Mouse (Mus musculus) forebrain, embryonic 10.5 days (tissue): ENCODE results near the gene Cela3b. TPM values are rescaled to one million over a fixed set of nuclear protein-coding genes. Genes with fewer than 3 reads are reported as not detected.

Experiments used
- DNase-seq: peaks from one replicate; pipeline ENCODE4 v3.0.0-alpha.2; 2017; ENCODE audit warnings: low spot score; ENCODE audit errors: extremely low spot score
- H3K27ac ChIP-seq: fragments of 300-500 bp; sonication (generic); 2 replicates; pipeline ENCODE4 v1.5.1; 2016; ENCODE audit warnings: mild to moderate bottlenecking
- H3K27me3 ChIP-seq: fragments of 300-500 bp; sonication (generic); 2 replicates; pipeline ENCODE4 v1.6.1; 2016; ENCODE audit warnings: mild to moderate bottlenecking; ENCODE audit not compliant: poor library complexity, severe bottlenecking
- H3K36me3 ChIP-seq: fragments of 300-500 bp; sonication (generic); replicated peaks from 2 replicates; pipeline ENCODE4 v1.6.1; 2016; ENCODE audit warnings: mild to moderate bottlenecking, moderate library complexity
- H3K4me1 ChIP-seq: fragments of 300-500 bp; sonication (generic); 2 replicates; pipeline ENCODE4 v1.6.1; 2016
- H3K4me3 ChIP-seq: fragments of 300-500 bp; sonication (generic); 2 replicates; pipeline ENCODE4 v1.5.1; 2016; ENCODE audit warnings: mild to moderate bottlenecking, moderate library complexity
- H3K9me3 ChIP-seq: fragments of 300-500 bp; sonication (generic); 2 replicates; pipeline ENCODE4 v1.6.1; 2016; ENCODE audit warnings: mild to moderate bottlenecking, moderate library complexity
- WGBS: fragments of 180-500 bp; shearing (Covaris S2); methylation state at CpG from one replicate; pipeline ENCODE4 v1.1.7; 2016; 5-methylcytosine and 5-hydroxymethylcytosine counted together
- polyA plus RNA-seq: library from polyadenylated mRNA; unstranded; fragments of >200 nt; fragmentation: Nextera tagmentation; extraction: Ambion mirVana; gene quantifications from 2 replicates; pipeline ENCODE4 v1.2.1, GENCODE M21; 2016

Cela3b gene
- polyA plus RNA-seq, 1 experiment from 2014 or later: not detected

DNA sequence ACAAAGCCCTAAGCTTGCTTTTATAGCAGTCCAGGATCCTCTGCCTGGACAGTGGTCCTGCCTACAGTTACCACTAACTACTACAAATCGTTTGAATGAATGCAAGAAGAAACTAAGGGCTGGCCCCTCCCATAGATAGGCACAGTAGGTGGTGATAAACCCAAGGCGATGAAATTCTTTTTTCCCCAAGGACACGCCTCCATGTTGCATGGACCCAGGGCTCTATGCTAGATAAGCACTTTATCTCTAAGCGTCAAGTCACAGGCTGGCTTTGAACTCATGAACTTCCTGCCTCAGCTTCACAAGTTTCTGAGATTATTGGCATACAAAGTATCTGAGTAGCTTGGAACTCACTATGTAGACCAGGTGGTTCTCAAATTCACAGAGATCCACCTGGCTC lies 27.0 kb upstream of the Cela3b start:
- H3K4me1 ChIP-seq: peaks cover 26% of the 10 kb centered on the region
- H3K9me3 ChIP-seq: no peaks in the 10 kb centered on the region
- H3K4me3 ChIP-seq: no peak overlapping the region
- DNase-seq: no peak
- H3K27me3 ChIP-seq: no peaks in the 10 kb centered on the region
- 83% methylated on average over 4 of the region's 4 CpGs for WGBS
- H3K36me3 ChIP-seq: no peaks in the 10 kb centered on the region
- H3K27ac ChIP-seq: no peak overlapping the region

DNA sequence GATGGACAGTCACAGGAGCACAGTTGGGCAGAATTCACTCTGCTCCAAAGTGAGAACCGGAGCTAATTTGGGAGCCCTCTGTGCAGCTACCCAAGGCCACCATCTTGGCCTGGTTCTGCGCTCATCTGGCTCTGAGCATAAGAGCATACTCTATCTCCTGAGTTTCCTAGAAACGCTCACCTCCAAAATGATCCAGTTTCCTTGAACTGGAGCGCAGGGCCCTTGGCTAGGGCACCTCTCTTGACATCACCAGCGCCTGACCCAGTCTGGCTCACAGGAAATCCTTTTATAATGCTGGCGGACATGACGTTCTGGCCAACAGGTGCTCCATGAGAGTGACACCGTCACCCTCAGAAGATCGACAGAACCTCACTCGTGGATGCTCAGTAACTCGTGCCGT lies 26.2 kb upstream of the Cela3b start:
- Histone ChIP-seq H3K9me3 (no peaks in the 10 kb centered on the region), H3K36me3 (no peaks in the 10 kb centered on the region), H3K4me1 (peaks cover 26% of the 10 kb centered on the region), H3K27ac (no peak overlapping the region), H3K27me3 (no peaks in the 10 kb centered on the region), H3K4me3 (no peak overlapping the region)
- 92% methylated on average over 12 of the region's 12 CpGs for WGBS
- no peak for DNase-seq

DNA sequence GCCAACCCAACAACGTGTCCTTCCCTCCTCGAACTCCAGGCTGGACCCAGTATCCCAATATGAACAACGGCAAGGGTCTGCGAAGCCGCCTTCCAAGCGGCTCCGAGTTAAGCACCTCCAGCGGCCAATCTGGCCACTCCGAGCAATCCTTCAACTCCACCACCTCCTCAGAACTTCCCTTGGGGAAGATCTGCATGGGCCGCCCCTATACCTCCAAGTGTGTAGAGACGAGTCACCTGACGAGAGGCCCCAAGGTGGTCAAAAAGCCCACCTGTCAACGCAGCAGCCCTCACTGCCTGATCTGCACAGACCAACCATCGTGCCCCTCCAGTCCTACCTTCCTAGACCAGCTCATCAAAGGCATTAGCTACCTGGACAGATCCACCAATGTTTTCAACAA lies 24.2 kb upstream of the Cela3b start:
- no peak overlapping the region for H3K4me3 ChIP-seq
- WGBS: 89% methylated on average over 14 of the region's 14 CpGs
- H3K27ac ChIP-seq: no peak overlapping the region
- no peaks in the 10 kb centered on the region for H3K27me3 ChIP-seq
- no peaks in the 10 kb centered on the region for H3K9me3 ChIP-seq
- no peak for DNase-seq
- H3K4me1 ChIP-seq: peaks cover 18% of the 10 kb centered on the region
- no peaks in the 10 kb centered on the region for H3K36me3 ChIP-seq

DNA sequence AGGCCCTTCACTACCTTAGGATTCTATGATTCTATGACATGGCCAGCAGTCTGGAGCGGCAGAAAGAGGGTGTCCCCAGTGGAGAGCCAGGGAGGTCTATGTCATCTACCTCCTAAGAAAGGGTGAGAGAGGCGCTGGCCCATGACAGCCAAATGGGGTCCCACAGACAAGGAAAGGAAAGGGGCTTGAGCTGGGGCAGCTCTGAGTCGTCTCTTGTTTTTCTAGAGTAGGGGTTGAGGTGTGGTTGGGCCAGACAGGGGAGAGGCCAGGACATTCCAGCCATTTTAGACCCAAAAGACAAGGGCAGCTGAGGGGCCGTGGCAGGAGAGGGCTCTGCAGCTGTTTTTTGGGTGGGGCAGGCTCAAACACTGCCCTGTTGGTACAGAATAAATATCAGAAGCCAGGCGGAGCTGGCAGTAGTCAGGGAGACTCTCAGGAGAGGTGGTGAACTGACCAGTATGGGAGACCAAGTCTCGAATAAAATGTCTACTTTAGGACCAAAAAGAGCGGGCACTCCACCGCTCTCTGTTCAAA lies 23.0 kb upstream of the Cela3b start, which contains the start of gene 1700013G24Rik:
Gene 1700013G24Rik, plus strand, starts transcription at position 51 of the 534 bp plus-strand sequence.
- no peaks in the 10 kb centered on the region for H3K27me3 ChIP-seq
- WGBS: 87% methylated on average over 8 of the region's 8 CpGs
- H3K36me3 ChIP-seq: no peaks in the 10 kb centered on the region
- H3K9me3 ChIP-seq: no peaks in the 10 kb centered on the region
- DNase-seq: no peak
- no peak within 1 kb of the TSS for H3K4me3 ChIP-seq
- H3K4me1 ChIP-seq: peaks cover 21% of the 10 kb centered on the region
- 0 out of 2 replicates have a peak within 1 kb of the TSS, but pooled peaks have one; percentile 15 for H3K27ac ChIP-seq

DNA sequence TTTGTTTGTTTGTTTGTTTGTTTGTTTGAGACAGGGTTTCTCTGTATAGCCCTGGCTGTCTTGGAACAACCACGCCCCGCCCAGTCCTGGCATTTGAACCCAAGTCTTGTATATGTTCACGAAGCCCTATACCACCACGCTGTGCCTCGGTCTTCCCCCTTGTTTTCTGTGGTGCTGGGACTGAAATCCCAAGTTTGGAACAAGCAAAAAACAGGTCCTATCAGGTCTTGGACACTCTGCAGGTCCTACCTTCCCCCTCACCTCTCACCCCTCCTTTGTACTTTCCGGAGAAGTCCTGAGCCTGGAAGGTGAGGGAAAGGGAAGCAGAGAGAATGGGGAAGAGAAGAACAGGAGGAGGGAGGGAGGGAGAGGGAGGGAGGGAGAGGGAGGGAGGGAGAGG lies 21.9 kb upstream of the Cela3b start:
- peaks cover 25% of the 10 kb centered on the region for H3K4me1 ChIP-seq
- WGBS: 89% methylated on average over 6 of the region's 6 CpGs
- H3K4me3 ChIP-seq: no peak overlapping the region
- H3K27ac ChIP-seq: no peak overlapping the region
- no peaks in the 10 kb centered on the region for H3K9me3 ChIP-seq
- no peaks in the 10 kb centered on the region for H3K36me3 ChIP-seq
- H3K27me3 ChIP-seq: no peaks in the 10 kb centered on the region
- no peak for DNase-seq

DNA sequence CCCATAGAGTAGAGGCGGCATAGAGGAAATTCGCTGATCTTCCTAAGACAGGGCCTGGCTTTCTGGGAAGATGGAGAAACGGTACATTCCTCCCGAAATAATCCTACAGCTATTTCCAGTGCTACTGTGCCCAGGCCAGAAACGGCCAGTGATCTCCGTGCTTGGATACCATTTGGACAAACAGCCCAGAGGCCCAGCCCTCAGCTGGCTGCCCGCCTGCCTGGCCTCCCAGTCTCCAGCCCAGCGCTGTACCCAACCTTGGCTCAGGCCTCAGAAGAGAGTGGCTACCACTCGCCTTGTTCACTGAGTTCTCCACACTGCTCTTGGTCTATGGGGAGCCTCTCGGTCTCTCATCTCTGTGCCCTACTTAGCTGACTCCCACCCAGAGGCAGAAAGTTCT lies 19.4 kb upstream of the Cela3b start:
- Histone ChIP-seq H3K27me3 (no peaks in the 10 kb centered on the region), H3K36me3 (no peaks in the 10 kb centered on the region), H3K27ac (peak overlapping the region; percentile 15; the same call in 1 of the 2 replicates), H3K4me3 (no peak overlapping the region), H3K9me3 (no peaks in the 10 kb centered on the region), H3K4me1 (peaks cover 25% of the 10 kb centered on the region)
- no peak for DNase-seq
- 89% methylated on average over 10 of the region's 10 CpGs for WGBS

DNA sequence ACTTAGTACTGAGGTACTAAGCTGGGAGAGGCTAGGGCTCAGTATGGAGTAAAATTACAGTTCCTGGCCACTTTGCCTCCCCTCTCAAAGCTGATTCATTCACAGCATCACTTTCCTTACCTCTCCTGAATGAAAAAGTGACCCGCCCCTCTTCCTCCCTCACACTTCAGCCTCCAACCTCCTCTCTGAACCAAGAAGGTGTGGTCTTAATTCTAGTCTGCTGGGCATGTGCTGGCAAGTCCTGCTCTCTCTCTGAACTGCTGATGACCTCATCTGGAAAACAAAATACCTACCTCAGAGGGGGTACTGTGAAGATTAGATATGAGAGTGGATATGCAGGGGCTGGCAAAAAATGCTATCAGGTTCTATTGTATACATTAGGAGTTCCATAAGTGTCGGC lies 18.8 kb upstream of the Cela3b start:
- H3K4me3 ChIP-seq: no peak overlapping the region
- H3K27me3 ChIP-seq: no peaks in the 10 kb centered on the region
- H3K9me3 ChIP-seq: no peaks in the 10 kb centered on the region
- DNase-seq: no peak
- 86% methylated on average over 2 of the region's 2 CpGs for WGBS
- H3K27ac ChIP-seq: no peak overlapping the region
- H3K36me3 ChIP-seq: no peaks in the 10 kb centered on the region
- peaks cover 24% of the 10 kb centered on the region for H3K4me1 ChIP-seq

DNA sequence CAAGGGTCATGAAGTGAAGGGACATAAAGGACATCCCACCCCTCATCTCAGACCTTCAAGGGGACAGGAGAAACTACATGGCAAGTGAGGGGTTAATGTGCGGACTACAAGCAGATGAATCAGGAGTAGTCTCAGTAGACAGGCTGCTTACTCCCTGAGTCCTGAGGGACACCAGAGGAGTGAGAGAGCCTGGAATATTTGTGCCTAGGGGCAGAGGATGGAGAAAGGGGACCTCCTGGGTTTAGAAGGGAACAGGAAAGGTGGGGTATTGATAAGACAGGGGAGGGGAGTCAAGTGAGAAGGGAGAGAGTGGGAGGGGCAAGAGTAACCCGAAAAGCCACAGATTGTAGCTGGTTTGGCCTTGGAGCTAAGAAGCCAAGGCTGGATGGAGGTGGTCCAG lies 18.3 kb upstream of the Cela3b start:
- no peak overlapping the region for H3K4me3 ChIP-seq
- H3K36me3 ChIP-seq: no peaks in the 10 kb centered on the region
- peaks cover 19% of the 10 kb centered on the region for H3K4me1 ChIP-seq
- no peaks in the 10 kb centered on the region for H3K9me3 ChIP-seq
- WGBS: 75% methylated on average over 2 of the region's 2 CpGs
- no peak for DNase-seq
- no peak overlapping the region for H3K27ac ChIP-seq
- no peaks in the 10 kb centered on the region for H3K27me3 ChIP-seq

DNA sequence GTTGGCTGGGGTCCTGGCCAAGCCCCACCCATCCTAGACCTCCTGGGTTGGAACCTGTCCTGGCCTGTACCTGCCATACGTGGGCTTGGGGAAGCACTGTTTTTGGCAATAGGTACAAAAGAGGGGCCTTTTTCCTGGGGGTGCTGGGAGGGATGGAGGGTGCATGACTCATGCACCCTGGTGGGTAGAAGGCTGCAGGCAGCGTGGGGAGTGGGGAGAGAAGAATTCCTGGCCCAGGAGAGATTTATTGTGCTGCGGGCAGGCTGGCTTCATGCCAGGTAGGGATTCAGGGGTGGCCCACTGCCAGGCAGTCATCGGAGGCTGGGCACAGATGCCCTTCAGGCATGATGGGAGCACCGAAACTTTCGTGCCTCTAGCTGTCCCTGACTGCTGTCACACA lies 17.9 kb upstream of the Cela3b start:
- Histone ChIP-seq H3K27ac (no peak overlapping the region), H3K4me1 (peaks cover 16% of the 10 kb centered on the region), H3K4me3 (no peak overlapping the region), H3K9me3 (no peaks in the 10 kb centered on the region), H3K27me3 (no peaks in the 10 kb centered on the region), H3K36me3 (no peaks in the 10 kb centered on the region)
- no peak for DNase-seq
- WGBS: 72% methylated on average over 6 of the region's 6 CpGs

DNA sequence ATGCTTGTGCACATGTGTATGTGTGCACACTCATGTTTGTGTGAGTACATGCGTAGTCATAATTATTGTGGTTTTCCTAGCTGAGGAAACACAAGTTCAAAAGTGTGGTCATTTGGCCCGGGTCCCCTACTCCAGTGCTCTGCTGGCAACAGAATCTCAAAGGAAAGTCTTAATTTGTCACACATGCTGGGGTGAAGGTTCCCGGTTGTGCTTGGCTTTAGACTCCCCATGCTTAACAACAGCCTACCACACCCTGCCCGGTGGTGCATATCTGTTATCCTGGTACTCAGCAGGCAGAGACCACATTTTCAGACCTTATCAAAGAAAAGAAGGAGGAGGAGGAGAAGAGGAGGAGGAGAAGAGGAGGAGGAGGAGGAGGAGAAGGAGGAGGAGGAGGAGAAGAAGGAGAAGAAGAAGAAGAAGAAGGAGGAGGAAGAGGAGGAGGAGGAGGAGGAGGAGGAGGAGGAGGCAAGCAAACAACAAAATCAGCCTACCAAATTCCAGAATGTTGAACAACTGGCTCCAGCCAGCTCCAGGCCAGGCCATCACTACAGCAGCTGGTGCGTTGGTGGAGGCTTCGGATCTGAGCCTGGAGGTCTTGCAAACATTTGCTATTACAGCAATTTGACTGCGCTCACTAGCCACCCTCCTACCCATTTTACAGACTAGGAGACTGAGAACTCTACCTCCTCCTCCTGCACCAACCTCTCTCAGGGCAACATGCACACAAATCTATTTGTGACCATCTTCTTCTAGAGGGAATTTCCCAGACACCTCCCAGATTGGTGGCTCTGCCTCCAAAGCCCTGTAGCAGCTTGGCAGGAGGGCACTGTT lies 17.2 kb upstream of the Cela3b start:
- Histone ChIP-seq H3K27me3 (no peaks in the 10 kb centered on the region), H3K9me3 (no peaks in the 10 kb centered on the region), H3K4me1 (peaks cover 15% of the 10 kb centered on the region), H3K36me3 (no peaks in the 10 kb centered on the region), H3K27ac (no peak overlapping the region), H3K4me3 (no peak overlapping the region)
- WGBS: 78% methylated on average over 7 of the region's 7 CpGs
- no peak for DNase-seq

DNA sequence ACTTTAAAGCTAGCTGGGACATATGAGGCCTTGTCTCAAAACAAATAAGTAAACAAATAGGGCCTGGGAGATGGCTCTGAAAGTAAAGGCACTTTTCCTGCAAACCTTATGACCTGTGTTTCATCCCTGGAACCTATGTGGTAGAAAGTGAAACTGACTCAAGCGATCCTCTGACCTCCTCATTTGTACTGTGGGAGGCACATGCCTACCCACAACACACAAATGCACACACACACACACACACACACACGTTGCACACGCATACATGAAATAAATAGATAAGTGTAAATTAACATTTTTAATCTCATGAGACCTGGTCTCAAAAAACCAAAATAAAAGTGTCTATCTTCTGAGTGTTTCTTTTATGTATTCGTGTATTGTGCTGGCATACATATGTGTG lies 15.5 kb upstream of the Cela3b start:
- no peak overlapping the region for H3K4me3 ChIP-seq
- H3K36me3 ChIP-seq: no peaks in the 10 kb centered on the region
- WGBS: 93% methylated on average over 4 of the region's 4 CpGs
- no peaks in the 10 kb centered on the region for H3K9me3 ChIP-seq
- peaks cover 15% of the 10 kb centered on the region for H3K4me1 ChIP-seq
- no peak for DNase-seq
- H3K27me3 ChIP-seq: no peaks in the 10 kb centered on the region
- no peak overlapping the region for H3K27ac ChIP-seq

DNA sequence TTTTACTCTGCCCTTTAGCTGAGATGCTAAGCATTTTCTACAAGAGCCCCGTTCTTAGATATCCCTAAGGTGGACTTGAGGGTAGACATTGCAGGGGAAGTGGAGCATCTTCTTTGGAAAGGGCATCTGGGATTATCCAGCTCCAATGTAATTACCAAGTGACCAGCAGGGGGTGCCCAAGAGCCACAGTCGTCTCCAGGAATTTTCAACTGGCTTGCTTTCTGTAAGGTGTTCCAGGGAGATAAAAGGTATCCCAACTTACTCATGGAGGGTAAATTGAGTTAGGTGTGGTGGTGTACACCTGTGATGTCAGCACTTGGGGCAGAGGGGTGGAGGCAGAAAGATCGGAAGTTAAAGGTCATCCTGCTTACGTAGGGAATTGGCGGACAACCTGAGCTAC lies 13.3 kb upstream of the Cela3b start:
- H3K9me3 ChIP-seq: no peaks in the 10 kb centered on the region
- DNase-seq: peak; percentile 70
- no peaks in the 10 kb centered on the region for H3K36me3 ChIP-seq
- no peaks in the 10 kb centered on the region for H3K27me3 ChIP-seq
- H3K4me1 ChIP-seq: peaks cover 7% of the 10 kb centered on the region
- 29% methylated on average over 5 of the region's 5 CpGs for WGBS
- no peak overlapping the region for H3K4me3 ChIP-seq
- H3K27ac ChIP-seq: no peak overlapping the region

DNA sequence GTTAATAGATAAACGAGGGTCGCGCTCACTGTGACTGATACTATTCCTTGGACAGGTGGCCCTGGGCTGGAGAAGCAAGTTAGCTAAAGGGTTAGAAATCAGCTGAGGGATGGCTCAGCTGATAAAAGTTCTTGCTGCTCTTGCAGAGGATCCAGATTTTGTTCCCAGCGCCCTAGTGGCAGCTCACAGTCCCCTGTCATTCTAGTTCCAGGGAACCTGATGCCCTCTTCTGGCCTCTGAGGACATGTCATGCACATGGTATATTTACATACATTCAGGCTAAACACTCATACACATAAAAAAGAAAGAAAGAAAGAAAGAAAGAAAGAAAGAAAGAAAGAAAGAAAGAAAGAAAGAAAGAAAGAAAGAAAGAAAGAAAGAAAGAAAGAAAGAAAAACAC lies 11.0 kb upstream of the Cela3b start:
- no peaks in the 10 kb centered on the region for H3K36me3 ChIP-seq
- no peaks in the 10 kb centered on the region for H3K9me3 ChIP-seq
- H3K4me3 ChIP-seq: no peak overlapping the region
- 85% methylated on average over 4 of the region's 4 CpGs for WGBS
- H3K27ac ChIP-seq: no peak overlapping the region
- H3K4me1 ChIP-seq: no peaks in the 10 kb centered on the region
- no peaks in the 10 kb centered on the region for H3K27me3 ChIP-seq
- no peak for DNase-seq
